Mouse (Mus musculus) heart, adult 8-10 months (tissue): ENCODE results near the gene Kif3a. TPM values are rescaled to one million over a fixed set of nuclear protein-coding genes. Genes with fewer than 3 reads are reported as not detected.

ENCODE experiments used
- DNase-seq: peaks from one replicate; pipeline ENCODE4 v3.0.0; 2022; ENCODE audit warnings: low spot score
- total RNA-seq, 4 experiments: library from RNA; stranded (reverse); gene quantifications; 2 replicates each; pipeline ENCODE4 v1.2.4; 2022

The Kif3a gene
- 10 to 100 TPM in 1 of 4 experiments, 1 to 10 TPM in 3; 8.2 to 10.3 (median 8.8) TPM for total RNA-seq

- peak; percentile 95 for DNase-seq
Observed at GRCm38 (mm10) chr11:53567224-53568014, at the start of gene Kif3a. TSS of gene Kif3a (plus strand) at chr11:53567379.

GRCm38 (mm10) chr11:53518759-53519158, 48.4 kb upstream of the Kif3a start:
- no peak for DNase-seq

- no peak for DNase-seq
Observed at GRCm38 (mm10) chr11:53519207-53520121, 47.7 kb upstream of the Kif3a start, which contains the start of gene Sept8. TSS of gene Sept8 (plus strand) at chr11:53519257.

GRCm38 (mm10) chr11:53520122-53520978, 46.8 kb upstream of the Kif3a start:
- DNase-seq = peak; percentile 83

GRCm38 (mm10) chr11:53521120-53521820, 45.9 kb upstream of the Kif3a start:
- DNase-seq = no peak

GRCm38 (mm10) chr11:53521821-53522131, 45.4 kb upstream of the Kif3a start:
- peak; percentile 65 for DNase-seq

GRCm38 (mm10) chr11:53522362-53522761, 44.8 kb upstream of the Kif3a start:
- no peak for DNase-seq

- no peak for DNase-seq
Observed at GRCm38 (mm10) chr11:53522930-53523329, 44.2 kb upstream of the Kif3a start.

- no peak for DNase-seq
Observed at GRCm38 (mm10) chr11:53523545-53524405, 43.4 kb upstream of the Kif3a start.

- no peak for DNase-seq
Observed at GRCm38 (mm10) chr11:53524905-53525304, 42.3 kb upstream of the Kif3a start.

GRCm38 (mm10) chr11:53525461-53525860, 41.7 kb upstream of the Kif3a start:
- DNase-seq = peak; percentile 70

GRCm38 (mm10) chr11:53528397-53529252, 38.6 kb upstream of the Kif3a start:
- DNase-seq = no peak

- peak; percentile 77 for DNase-seq
Observed at GRCm38 (mm10) chr11:53529253-53529557, 38.0 kb upstream of the Kif3a start.

GRCm38 (mm10) chr11:53530001-53530400, 37.2 kb upstream of the Kif3a start:
- no peak for DNase-seq

GRCm38 (mm10) chr11:53531578-53532230, 35.5 kb upstream of the Kif3a start:
- no peak for DNase-seq

GRCm38 (mm10) chr11:53532231-53532620, 35.0 kb upstream of the Kif3a start:
- DNase-seq = no peak

GRCm38 (mm10) chr11:53539002-53539491, 28.1 kb upstream of the Kif3a start:
- DNase-seq = no peak

- no peak for DNase-seq
Observed at GRCm38 (mm10) chr11:53540394-53540793, 26.8 kb upstream of the Kif3a start.

- no peak for DNase-seq
Observed at GRCm38 (mm10) chr11:53541222-53541621, 26.0 kb upstream of the Kif3a start.
